Mouse (Mus musculus): Measurements from ENCODE around the gene Fkbpl.

DNA sequence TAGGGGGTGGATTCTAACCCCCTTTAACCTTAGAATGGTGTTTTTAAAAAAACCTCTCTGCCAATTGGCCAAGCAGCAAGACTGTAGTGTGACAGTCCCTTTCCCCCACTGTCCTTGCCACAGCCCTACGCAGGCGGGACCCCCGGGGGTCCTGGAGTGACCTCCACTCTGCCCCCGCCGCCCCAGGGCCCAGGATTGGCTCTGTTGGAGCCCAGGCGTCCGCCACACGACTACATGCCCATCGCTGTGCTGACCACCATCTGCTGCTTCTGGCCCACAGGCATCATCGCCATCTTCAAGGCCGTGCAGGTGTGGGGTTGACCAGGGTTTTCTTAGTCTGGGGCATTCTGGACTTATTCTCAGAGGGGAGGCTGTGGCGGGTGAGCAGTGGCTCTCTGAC is 12.9 kb upstream of the Fkbpl start:
- TF ChIP-seq GATA1 (IDR thresholded peaks at IDR 0.05; ENCODE audit: low read length) = no peak
- no peak for TF ChIP-seq TAL1 (IDR thresholded peaks at IDR 0.05; ENCODE audit: low read length)
